Mouse (Mus musculus) testis, adult 2 months (tissue): ENCODE measurements around the gene Tbx10. TPM values are rescaled to one million over a fixed set of nuclear protein-coding genes. Genes with fewer than 3 reads are reported as not detected.

Experiments
- H3K27ac ChIP-seq: fragments of 200-500 bp; 2 replicates; pipeline ENCODE4 v1.5.1; 2012; ENCODE audit warnings: low read depth, low read length; ENCODE audit not compliant: control insufficient read depth, insufficient read depth
- H3K27me3 ChIP-seq: fragments of 200-500 bp; 2 replicates; pipeline ENCODE4 v1.6.1; 2012; ENCODE audit warnings: mild to moderate bottlenecking, low read length, moderate library complexity; ENCODE audit not compliant: control insufficient read depth, insufficient read depth
- H3K36me3 ChIP-seq: fragments of 200-500 bp; 2 replicates; pipeline ENCODE4 v1.6.1; 2012; ENCODE audit warnings: mild to moderate bottlenecking, low read length; ENCODE audit not compliant: control insufficient read depth, insufficient read depth
- H3K4me1 ChIP-seq: fragments of 200-500 bp; 2 replicates; pipeline ENCODE4 v1.6.1; 2012; ENCODE audit warnings: low read length; ENCODE audit not compliant: control insufficient read depth, insufficient read depth
- H3K4me3 ChIP-seq: fragments of 200-500 bp; 2 replicates; pipeline ENCODE4 v1.5.1; 2012; ENCODE audit warnings: low read depth, mild to moderate bottlenecking, low read length, moderate library complexity, mixed read lengths; ENCODE audit not compliant: control insufficient read depth
- CTCF ChIP-seq: fragments of 200-500 bp; IDR thresholded peaks from 2 replicates; pipeline ENCODE4 v1.5.1; 2012; ENCODE audit warnings: low read depth, mild to moderate bottlenecking, inconsistent platforms, low read length, moderate library complexity; ENCODE audit not compliant: control insufficient read depth, insufficient read depth, insufficient replicate concordance
- POLR2A ChIP-seq: fragments of 200-500 bp; IDR thresholded peaks from 2 replicates; pipeline ENCODE4 v1.6.1; 2012; ENCODE audit warnings: low read depth, mild to moderate bottlenecking, inconsistent platforms, low read length, moderate library complexity; ENCODE audit not compliant: control insufficient read depth
- polyA plus RNA-seq: library from polyadenylated mRNA; depleted of rRNA; stranded (reverse); fragments of >200 nt; gene quantifications from 2 replicates; pipeline ENCODE4 v1.2.3, GENCODE M21; 2012

The Tbx10 gene
- polyA plus RNA-seq, 1 experiment: 0.56 TPM

DNA sequence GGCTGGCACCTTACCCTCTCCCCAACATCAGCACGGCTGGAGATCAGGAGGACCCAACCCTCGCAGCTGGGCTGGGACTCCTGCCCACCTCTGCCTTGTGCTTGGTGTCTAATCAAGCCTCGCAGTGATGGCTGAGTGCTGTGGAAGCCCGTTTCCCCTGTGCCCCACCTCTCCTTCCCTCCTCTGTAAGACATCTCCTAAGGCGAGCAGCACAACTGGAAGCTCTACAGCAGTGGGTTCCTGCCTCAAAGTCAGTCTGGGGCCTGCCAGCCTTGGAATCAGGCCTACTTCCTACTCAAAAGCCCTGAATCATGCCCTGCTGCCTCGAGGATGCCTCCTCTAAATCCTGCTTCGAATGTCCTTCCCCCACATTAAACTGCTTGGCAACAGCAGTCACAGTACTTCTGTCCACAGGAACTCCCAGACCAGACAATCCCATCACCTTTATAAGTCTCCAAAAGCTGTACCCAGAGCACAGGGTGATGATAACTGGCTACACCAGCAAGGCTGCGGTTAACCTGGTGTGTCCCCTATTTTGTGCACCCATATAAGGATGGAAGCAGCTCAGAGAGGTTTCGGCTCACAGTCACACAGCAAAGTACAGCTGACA is 6.7 kb downstream of the Tbx10 start:
- H3K4me1 ChIP-seq: peaks cover 19% of the 10 kb centered on the region
- TF ChIP-seq CTCF: no peak
- no peak for TF ChIP-seq POLR2A
- H3K27ac ChIP-seq: no peak overlapping the region
- no peaks in the 10 kb centered on the region for H3K36me3 ChIP-seq
- no peaks in the 10 kb centered on the region for H3K27me3 ChIP-seq
- no peak overlapping the region for H3K4me3 ChIP-seq

GRCm38 (mm10) chr19:4000119-4000900 is 7.8 kb downstream of the Tbx10 start, which contains the start of the genes Nudt8 and Gm49405:
Gene Nudt8, plus strand, starts transcription at chr19:4000580.
Gene Gm49405, plus strand, starts transcription at chr19:4000626.
- Histone ChIP-seq H3K4me1 (peaks cover 19% of the 10 kb centered on the region), H3K4me3 (peak within 1 kb of the TSS; percentile 94), H3K27ac (peak within 1 kb of the TSS; percentile 91), H3K36me3 (no peaks in the 10 kb centered on the region), H3K27me3 (no peaks in the 10 kb centered on the region)
- peak; percentile 48; the same call in 1 of the 2 replicates for TF ChIP-seq POLR2A
- peak; percentile 64; the same call in 1 of the 2 replicates for TF ChIP-seq CTCF

- Histone ChIP-seq H3K4me1 (peaks cover 19% of the 10 kb centered on the region), H3K36me3 (no peaks in the 10 kb centered on the region; the same call in 1 of the 2 replicates), H3K27me3 (no peaks in the 10 kb centered on the region), H3K4me3 (peak overlapping the region; percentile 94), H3K27ac (no peak overlapping the region)
- TF ChIP-seq POLR2A (no peak), CTCF (no peak)
Observed at GRCm38 (mm10) chr19:4000949-4001525, 8.5 kb downstream of the Tbx10 start.

GRCm38 (mm10) chr19:4001752-4002151 is 9.2 kb downstream of the Tbx10 start:
- Histone ChIP-seq H3K4me3 (no peak overlapping the region), H3K27me3 (no peaks in the 10 kb centered on the region), H3K27ac (no peak overlapping the region), H3K36me3 (no peaks in the 10 kb centered on the region; the same call in 1 of the 2 replicates), H3K4me1 (peaks cover 19% of the 10 kb centered on the region)
- TF ChIP-seq CTCF (no peak), POLR2A (no peak)

DNA sequence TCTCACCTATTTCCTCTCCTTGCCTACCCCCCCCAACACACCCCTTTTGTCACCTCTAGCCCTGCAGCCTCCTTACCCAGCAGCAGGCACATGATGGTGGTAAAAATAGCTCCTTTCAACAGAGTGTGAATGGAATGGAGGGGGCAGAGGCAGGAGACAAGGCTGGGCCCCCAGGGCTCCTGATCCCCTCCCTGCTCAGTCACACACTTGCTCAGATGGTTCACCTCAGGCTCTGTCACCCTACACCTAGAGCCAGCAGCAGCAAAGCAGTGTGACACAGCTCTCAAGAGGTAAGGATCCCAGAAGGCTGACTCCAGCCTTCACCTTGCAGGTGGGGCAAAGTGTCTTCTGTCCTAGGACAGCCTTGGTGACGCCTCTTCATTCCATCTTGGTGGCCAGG is 10.6 kb downstream of the Tbx10 start, which contains the start of gene Doc2g:
Gene Doc2g, plus strand, starts transcription at position 202 of the 400 bp plus-strand sequence.
- H3K4me1 ChIP-seq: peaks cover 19% of the 10 kb centered on the region
- no peaks in the 10 kb centered on the region; the same call in 1 of the 2 replicates for H3K36me3 ChIP-seq
- TF ChIP-seq CTCF (no peak), POLR2A (no peak)
- no peaks in the 10 kb centered on the region for H3K27me3 ChIP-seq
- H3K27ac ChIP-seq: no peak within 1 kb of the TSS
- no peak within 1 kb of the TSS for H3K4me3 ChIP-seq

DNA sequence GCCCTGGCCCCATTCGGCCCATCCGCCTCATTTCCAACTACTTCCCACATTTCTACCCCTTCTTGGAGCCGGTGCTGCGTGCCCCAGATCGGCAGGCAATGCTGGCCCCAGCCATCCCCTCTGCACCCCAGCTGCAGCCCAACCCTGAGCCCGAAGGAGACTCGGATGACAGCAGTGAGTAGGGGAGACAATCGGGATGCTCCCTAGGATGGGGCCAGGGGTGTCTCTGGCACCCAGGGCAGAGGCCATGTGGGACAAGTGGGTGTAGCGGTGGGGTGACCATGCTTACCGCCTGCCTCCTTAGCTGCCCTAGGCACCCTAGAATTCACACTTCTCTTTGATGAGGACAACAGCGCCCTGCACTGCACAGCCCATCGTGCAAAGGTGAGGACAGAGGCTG is 11.1 kb downstream of the Tbx10 start:
- Histone ChIP-seq H3K4me3 (no peak overlapping the region), H3K36me3 (no peaks in the 10 kb centered on the region; the same call in none of the 2 replicates), H3K4me1 (peaks cover 19% of the 10 kb centered on the region), H3K27me3 (no peaks in the 10 kb centered on the region), H3K27ac (no peak overlapping the region)
- no peak for TF ChIP-seq POLR2A
- no peak for TF ChIP-seq CTCF

- Histone ChIP-seq H3K27ac (no peak overlapping the region), H3K36me3 (no peaks in the 10 kb centered on the region; the same call in none of the 2 replicates), H3K4me1 (peaks cover 15% of the 10 kb centered on the region), H3K27me3 (no peaks in the 10 kb centered on the region), H3K4me3 (no peak overlapping the region)
- TF ChIP-seq CTCF (no peak), POLR2A (no peak)
Observed at GRCm38 (mm10) chr19:4004331-4004730, 11.8 kb downstream of the Tbx10 start.
